Mouse (Mus musculus): ENCODE measurements at regions not wholly inside any gene's neighbourhood (a gene's known extent, or its start where the extent isn't known, plus 50 kb on each side); places are given as distances from the start of the nearest gene placed in this dataset.

DNA sequence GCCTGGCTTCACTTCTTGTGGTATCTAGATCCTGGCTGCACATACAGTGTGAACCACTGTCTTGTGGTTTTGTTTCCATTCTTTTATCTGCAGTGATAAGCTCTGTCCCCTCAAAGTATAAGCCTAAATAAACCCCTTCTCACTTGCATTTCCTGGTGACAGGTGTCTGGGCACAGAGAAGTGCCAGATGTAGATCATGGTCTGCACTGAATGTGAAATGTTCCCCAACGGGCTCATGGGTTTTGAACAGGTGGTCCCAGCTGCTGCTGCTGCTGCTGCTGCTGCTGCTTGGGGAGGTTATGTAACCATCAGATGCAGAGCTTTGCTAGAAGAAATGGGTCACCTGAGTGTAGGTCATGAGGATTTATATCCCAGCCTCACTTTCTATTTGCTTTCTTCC is 259.3 kb upstream of the Tgfbr2 start:
- TF ChIP-seq CTCF (IDR thresholded peaks at IDR 0.05) (no peak), EP300 (IDR thresholded peaks at IDR 0.05; ENCODE audit: insufficient read depth, low read depth, low read length) (no peak), POLR2A (IDR thresholded peaks at IDR 0.05; ENCODE audit: insufficient read depth, low read depth, low read length) (no peak)

Measured in heart, adult 2 months (tissue).